Mouse (Mus musculus) hematopoietic multipotent progenitor cell, adult 10-12 weeks (in vitro differentiated cells): Measurements from ENCODE around the gene Cgas. TPM values are rescaled to one million over a fixed set of nuclear protein-coding genes. Genes with fewer than 3 reads are reported as not detected.

ENCODE experiments used
- polyA plus RNA-seq: library from polyadenylated mRNA; stranded (reverse); fragments of >175 nt; gene quantifications from 2 replicates; pipeline ENCODE4 v1.2.3, GENCODE M21; 2012; ENCODE audit warnings: low replicate concordance

Cgas gene
- 1.1 and 4.1 TPM in 2 replicates for polyA plus RNA-seq

GRCm38 (mm10) chr9:78442579-78443392 lies at the start of gene Cgas:
Gene Cgas (minus strand): TSS chr9:78443237.

GRCm38 (mm10) chr9:78488890-78489420 lies 45.9 kb upstream of the Cgas start, which contains the start of gene Eef1a1:
Gene Eef1a1 (minus strand): TSS chr9:78489151.

GRCm38 (mm10) chr9:78447973-78448873 lies 5.2 kb upstream of the Cgas start, which contains the start of the genes Mto1 and Gm17324:
Gene Mto1 (plus strand): TSS chr9:78448208.
Gene Gm17324 (minus strand): TSS chr9:78448786.

GRCm38 (mm10) chr9:78395630-78396351 lies 47.2 kb downstream of the Cgas start, which contains the start of gene Ddx43:
Gene Ddx43 (plus strand): TSS chr9:78395777.

Other genes with a start within 250 kb of the Cgas start
- not detected in 2 replicates for gene Gsta1, start 212.6 kb downstream of the Cgas start, polyA plus RNA-seq
- gene Gm3776, start 186.1 kb downstream of the Cgas start, polyA plus RNA-seq: not detected in 2 replicates
- gene Gm10639, start 153.3 kb downstream of the Cgas start, polyA plus RNA-seq: not detected in 2 replicates
- gene Omt2a, start 128.4 kb downstream of the Cgas start, polyA plus RNA-seq: not detected in 2 replicates
- gene Omt2b, start 115.6 kb downstream of the Cgas start, polyA plus RNA-seq: not detected in 2 replicates
- gene Gsta2, start 87.4 kb downstream of the Cgas start, polyA plus RNA-seq: not detected in 2 replicates
- gene Dppa5a, start 75.1 kb downstream of the Cgas start, polyA plus RNA-seq: not detected in 2 replicates
- gene Ooep, start 64.5 kb downstream of the Cgas start, polyA plus RNA-seq: not detected in 2 replicates
- gene Ddx43, start 47.5 kb downstream of the Cgas start, polyA plus RNA-seq: 0.64 and 1.4 TPM in 2 replicates
- gene Mto1, start 5.0 kb upstream of the Cgas start, polyA plus RNA-seq: 8.8 and 19.1 TPM in 2 replicates
- 0.15 TPM in 1 of 2 replicates, not detected in the other for gene Gm17324, start 5.5 kb upstream of the Cgas start, polyA plus RNA-seq
- 594 and 678 TPM in 2 replicates for gene Eef1a1, start 45.9 kb upstream of the Cgas start, polyA plus RNA-seq
- 2.5 and 4.9 TPM in 2 replicates for gene Slc17a5, start 144.8 kb upstream of the Cgas start, polyA plus RNA-seq
- gene Cd109, start 172.3 kb upstream of the Cgas start, polyA plus RNA-seq: not detected in 2 replicates